Mouse (Mus musculus) ES-Bruce4 (cell line): ENCODE results near the gene Slc22a23.

Experiments
- CTCF ChIP-seq: IDR thresholded peaks from one replicate; pipeline ENCODE4 v1.8.1; 2011; ENCODE audit warnings: low read depth, low read length
- EP300 ChIP-seq: IDR thresholded peaks from 2 replicates; pipeline ENCODE4 v1.6.1; 2011; ENCODE audit warnings: low read depth, low read length; ENCODE audit not compliant: insufficient read depth
- POLR2A ChIP-seq: IDR thresholded peaks from one replicate; pipeline ENCODE4 v1.8.1; 2011; ENCODE audit warnings: low read length; ENCODE audit not compliant: insufficient read depth

DNA sequence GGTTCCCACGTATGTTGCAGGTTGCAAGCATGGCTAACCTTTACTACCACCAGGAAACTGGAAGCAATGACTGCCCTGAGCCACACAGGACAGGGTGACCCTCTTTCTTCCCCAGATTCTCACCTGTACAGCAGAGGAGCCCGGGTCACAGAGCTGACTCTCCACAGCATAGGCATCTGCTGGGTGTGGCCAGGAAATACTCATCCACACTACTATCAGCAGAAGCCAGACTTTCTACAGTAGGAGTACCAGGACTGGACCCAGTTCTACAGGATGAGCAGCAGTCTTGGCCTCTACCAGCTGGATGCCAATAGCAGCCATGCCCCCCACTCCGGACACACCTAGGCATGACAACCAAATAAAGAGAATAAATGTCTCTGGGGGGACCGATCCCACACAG lies 15.4 kb downstream of the Slc22a23 start:
- TF ChIP-seq POLR2A, result no peak
- TF ChIP-seq EP300, result no peak
- no peak for TF ChIP-seq CTCF
